Mouse (Mus musculus): Measurements from ENCODE around the gene Zc3h7a.
"Not testable (repeated sequence)": the region's sequence is repeated elsewhere in the genome, so short reads cannot be mapped to it uniquely, and the experiment has no call there.

- TF ChIP-seq CTCF (IDR thresholded peaks at IDR 0.05; ENCODE audit: low read depth); EP300 (optimal IDR thresholded peaks at IDR 0.05): not testable (repeated sequence)
Observed at GRCm38 (mm10) chr16:11143706-11144483, 32.3 kb downstream of the Zc3h7a start.

Measured in stomach, postnatal 0 days (tissue).